Mouse (Mus musculus): ENCODE data around the gene Ntrk2.

GRCm38 (mm10) chr13:59056859-59057258, 250.5 kb downstream of the Ntrk2 start:
- no peak for TF ChIP-seq POLR2AphosphoS5 (IDR thresholded peaks at IDR 0.05; ENCODE audit: insufficient replicate concordance, low read depth, low read length)
- TF ChIP-seq CTCF (IDR thresholded peaks at IDR 0.05; ENCODE audit: low read depth, low read length): no peak
- no peak for TF ChIP-seq TAL1 (conservative IDR thresholded peaks at IDR 0.05; ENCODE audit: low read depth, low read length)
- TF ChIP-seq GATA1 (IDR thresholded peaks at IDR 0.05; ENCODE audit: borderline replicate concordance, low read length): no peak
- no peak for TF ChIP-seq GATA2 (IDR thresholded peaks at IDR 0.05; ENCODE audit: borderline replicate concordance, low read depth, low read length)
